Mouse (Mus musculus) MEL (cell line): ENCODE data around the gene Slc25a12.

ENCODE experiments used
- CTCF ChIP-seq, 3 experiments: IDR thresholded peaks in 2 of 3; conservative IDR thresholded peaks in 1 of 3; 2 replicates each; pipeline ENCODE4 v1.5.1; 2011 to 2012; ENCODE audit warnings: low read length in 3 of 3, low read depth in 2 of 3, mild to moderate bottlenecking in 2 of 3, improper control_type of control experiment in 1 of 3, inconsistent platforms in 1 of 3, mixed read lengths in 1 of 3, moderate library complexity in 1 of 3; ENCODE audit not compliant: control insufficient read depth in 1 of 3, insufficient read depth in 1 of 3, poor library complexity in 1 of 3, severe bottlenecking in 1 of 3
- E2F4 ChIP-seq: IDR thresholded peaks from 2 replicates; pipeline ENCODE4 v1.6.1; 2011; ENCODE audit warnings: low read depth, low read length, improper control_type of control experiment, borderline replicate concordance
- JUND ChIP-seq: IDR thresholded peaks from 2 replicates; pipeline ENCODE4 v1.6.1; 2011; ENCODE audit warnings: low read depth, mild to moderate bottlenecking, improper control_type of control experiment, low read length
- MAX ChIP-seq: IDR thresholded peaks from 2 replicates; pipeline ENCODE4 v1.6.1; 2011; ENCODE audit warnings: low read length, improper control_type of control experiment
- MEF2A ChIP-seq: IDR thresholded peaks from 2 replicates; pipeline ENCODE4 v1.6.1; 2014; ENCODE audit warnings: low read depth, mild to moderate bottlenecking, inconsistent platforms, low read length, improper control_type of control experiment; ENCODE audit not compliant: poor library complexity, insufficient replicate concordance, severe bottlenecking; ENCODE audit errors: extremely low read depth
- MXI1 ChIP-seq: IDR thresholded peaks from 2 replicates; pipeline ENCODE4 v1.6.1; 2011; ENCODE audit warnings: mild to moderate bottlenecking, low read depth, low read length, improper control_type of control experiment
- POLR2A ChIP-seq, 2 experiments: IDR thresholded peaks; 2 replicates each; pipeline ENCODE4 v1.6.1; 2011 to 2012; ENCODE audit warnings: low read length in 2 of 2, mild to moderate bottlenecking in 2 of 2, control low read depth in 1 of 2, improper control_type of control experiment in 1 of 2, low read depth in 1 of 2, moderate library complexity in 1 of 2; ENCODE audit not compliant: control insufficient read depth in 1 of 2, insufficient read depth in 1 of 2, poor library complexity in 1 of 2
- SIN3A ChIP-seq: IDR thresholded peaks from 2 replicates; pipeline ENCODE4 v1.6.1; 2012; ENCODE audit warnings: low read length, improper control_type of control experiment, inconsistent platforms
- ZNF384 ChIP-seq: IDR thresholded peaks from 2 replicates; pipeline ENCODE4 v1.6.1; 2012; ENCODE audit warnings: low read depth, mild to moderate bottlenecking, inconsistent platforms, low read length, improper control_type of control experiment

- no peak for TF ChIP-seq ZNF384
- TF ChIP-seq POLR2A (IDR thresholded peaks at IDR 0.05; ENCODE audit: control insufficient read depth in 1 of 2, insufficient read depth in 1 of 2, low read depth in 1 of 2, low read length in 2 of 2, poor library complexity in 1 of 2): no peak
- no peak for TF ChIP-seq CTCF (IDR thresholded peaks at IDR 0.05 in 2 of 3, conservative IDR thresholded peaks at IDR 0.05 in 1 of 3; ENCODE audit: control insufficient read depth in 1 of 3, insufficient read depth in 1 of 3, low read depth in 2 of 3, low read length in 3 of 3, poor library complexity in 1 of 3, severe bottlenecking in 1 of 3)
- TF ChIP-seq MEF2A: no peak
- no peak for TF ChIP-seq SIN3A
- TF ChIP-seq JUND: no peak
- TF ChIP-seq E2F4: no peak
- TF ChIP-seq MXI1: no peak
- no peak for TF ChIP-seq MAX
Measured at GRCm38 (mm10) chr2:71293983-71294382, 73.6 kb downstream of the Slc25a12 start.
